Mouse (Mus musculus): Measurements from ENCODE around the gene Gm21970. TPM values are rescaled to one million over a fixed set of nuclear protein-coding genes. Genes with fewer than 3 reads are reported as not detected.

The Gm21970 gene
- not detected in 2 replicates for polyA plus RNA-seq (2015; fragmentation: Nextera tagmentation; extraction: Ambion mirVana)

GRCm38 (mm10) chr16:91391421-91391820 lies at the start of gene Gm21970:
Gm21970 (plus strand) TSS chr16:91391721.
- no peaks in the 10 kb centered on the region; the same call in 1 of the 2 replicates for H3K9me3 ChIP-seq (replicated peaks)
- H3K4me3 ChIP-seq (replicated peaks): no peak within 1 kb of the TSS
- H3K27me3 ChIP-seq: no peaks in the 10 kb centered on the region
- WGBS: 76% methylated on average over 5 of the region's 5 CpGs
- no peak within 1 kb of the TSS for H3K27ac ChIP-seq (replicated peaks)
- peaks cover 77% of the 10 kb centered on the region for H3K36me3 ChIP-seq
- no peak for ATAC-seq (ENCODE audit: insufficient number of reproducible peaks, low FRiP score, low TSS enrichment, low read depth)
- no peak within 1 kb of the TSS for H3K9ac ChIP-seq
- H3K4me1 ChIP-seq: no peaks in the 10 kb centered on the region
- no peak within 1 kb of the TSS for H3K4me2 ChIP-seq (replicated peaks)

GRCm38 (mm10) chr16:91346491-91346890 lies 45.0 kb upstream of the Gm21970 start:
- WGBS: 77% methylated on average over 9 of the region's 9 CpGs

GRCm38 (mm10) chr16:91347491-91348263 lies 43.8 kb upstream of the Gm21970 start:
- H3K27me3 ChIP-seq: peaks cover 11% of the 10 kb centered on the region
- H3K9me3 ChIP-seq (replicated peaks): no peaks in the 10 kb centered on the region
- 65% methylated on average over 20 of the region's 20 CpGs for WGBS
- 0 out of 2 replicates have a peak, but pooled peaks cover 6% of the 10 kb centered on the region for H3K4me1 ChIP-seq
- no peak overlapping the region for H3K27ac ChIP-seq (replicated peaks)
- no peaks in the 10 kb centered on the region for H3K36me3 ChIP-seq
- no peak overlapping the region for H3K4me3 ChIP-seq (replicated peaks)
- no peak overlapping the region for H3K9ac ChIP-seq
- no peak overlapping the region for H3K4me2 ChIP-seq (replicated peaks)
- peak; percentile 47 for ATAC-seq (ENCODE audit: insufficient number of reproducible peaks, low FRiP score, low TSS enrichment, low read depth)

More at GRCm38 (mm10) chr16:91346491-91346890, 45.0 kb upstream of the Gm21970 start:
- no peak for ATAC-seq (ENCODE audit: insufficient number of reproducible peaks, low FRiP score, low TSS enrichment, low read depth)
- no peak overlapping the region for H3K4me2 ChIP-seq (replicated peaks)
- H3K4me3 ChIP-seq (replicated peaks): no peak overlapping the region
- no peaks in the 10 kb centered on the region for H3K36me3 ChIP-seq
- no peak overlapping the region for H3K27ac ChIP-seq (replicated peaks)
- H3K27me3 ChIP-seq: peaks cover 6% of the 10 kb centered on the region
- 0 out of 2 replicates have a peak, but pooled peaks cover 6% of the 10 kb centered on the region for H3K4me1 ChIP-seq
- no peak overlapping the region for H3K9ac ChIP-seq
- H3K9me3 ChIP-seq (replicated peaks): no peaks in the 10 kb centered on the region

DNA sequence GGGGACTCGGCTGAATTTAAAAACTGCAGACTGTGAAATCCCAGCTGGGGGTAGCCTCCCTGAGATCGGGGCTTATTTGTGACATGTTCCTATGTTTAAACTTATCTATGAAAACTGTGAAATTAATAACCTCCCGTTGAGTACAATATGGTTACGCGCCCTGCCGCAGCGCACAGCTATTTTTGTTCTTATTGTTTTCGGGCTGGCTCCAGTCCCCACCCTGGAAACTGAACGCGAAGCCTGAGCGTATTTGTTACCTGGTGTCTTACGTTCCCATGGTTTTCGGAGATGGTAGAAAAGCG lies 43.3 kb upstream of the Gm21970 start:
- ATAC-seq (ENCODE audit: insufficient number of reproducible peaks, low FRiP score, low TSS enrichment, low read depth): no peak
- Histone ChIP-seq H3K9me3 (replicated peaks) (no peaks in the 10 kb centered on the region), H3K9ac (no peak overlapping the region), H3K27me3 (peaks cover 17% of the 10 kb centered on the region), H3K4me2 (replicated peaks) (no peak overlapping the region), H3K4me3 (replicated peaks) (no peak overlapping the region), H3K36me3 (no peaks in the 10 kb centered on the region), H3K4me1 (0 out of 2 replicates have a peak, but pooled peaks cover 6% of the 10 kb centered on the region), H3K27ac (replicated peaks) (no peak overlapping the region)
- WGBS: 70% methylated on average over 14 of the region's 14 CpGs

GRCm38 (mm10) chr16:91348588-91349330 lies 42.8 kb upstream of the Gm21970 start:
- Histone ChIP-seq H3K9ac (no peak overlapping the region), H3K27ac (replicated peaks) (no peak overlapping the region), H3K9me3 (replicated peaks) (no peaks in the 10 kb centered on the region), H3K36me3 (no peaks in the 10 kb centered on the region), H3K27me3 (peaks cover 22% of the 10 kb centered on the region), H3K4me2 (replicated peaks) (no peak overlapping the region), H3K4me3 (replicated peaks) (no peak overlapping the region), H3K4me1 (0 out of 2 replicates have a peak, but pooled peaks cover 6% of the 10 kb centered on the region)
- 65% methylated on average over 28 of the region's 28 CpGs for WGBS
- ATAC-seq (ENCODE audit: insufficient number of reproducible peaks, low FRiP score, low TSS enrichment, low read depth): no peak

GRCm38 (mm10) chr16:91352084-91352562 lies 39.4 kb upstream of the Gm21970 start:
- Histone ChIP-seq H3K9ac (no peak overlapping the region), H3K4me1 (0 out of 2 replicates have a peak, but pooled peaks cover 6% of the 10 kb centered on the region), H3K36me3 (no peaks in the 10 kb centered on the region), H3K4me3 (replicated peaks) (no peak overlapping the region), H3K27ac (replicated peaks) (no peak overlapping the region), H3K27me3 (peaks cover 27% of the 10 kb centered on the region), H3K4me2 (replicated peaks) (no peak overlapping the region), H3K9me3 (replicated peaks) (no peaks in the 10 kb centered on the region)
- no peak for ATAC-seq (ENCODE audit: insufficient number of reproducible peaks, low FRiP score, low TSS enrichment, low read depth)
- 4% methylated on average over 7 of the region's 7 CpGs for WGBS

GRCm38 (mm10) chr16:91352749-91353148 lies 38.8 kb upstream of the Gm21970 start:
- H3K9ac ChIP-seq: no peak overlapping the region
- H3K9me3 ChIP-seq (replicated peaks): no peaks in the 10 kb centered on the region
- 0 out of 2 replicates have a peak, but pooled peaks cover 6% of the 10 kb centered on the region for H3K4me1 ChIP-seq
- H3K27ac ChIP-seq (replicated peaks): no peak overlapping the region
- H3K4me3 ChIP-seq (replicated peaks): no peak overlapping the region
- WGBS: 61% methylated on average over 7 of the region's 7 CpGs
- no peak for ATAC-seq (ENCODE audit: insufficient number of reproducible peaks, low FRiP score, low TSS enrichment, low read depth)
- no peaks in the 10 kb centered on the region for H3K36me3 ChIP-seq
- peaks cover 27% of the 10 kb centered on the region for H3K27me3 ChIP-seq
- H3K4me2 ChIP-seq (replicated peaks): no peak overlapping the region

- no peak for ATAC-seq (ENCODE audit: insufficient number of reproducible peaks, low FRiP score, low TSS enrichment, low read depth)
- H3K9me3 ChIP-seq (replicated peaks): no peaks in the 10 kb centered on the region
- 79% methylated on average over 6 of the region's 6 CpGs for whole genome bisulfite sequencing
Measured at GRCm38 (mm10) chr16:91353177-91353576, 38.3 kb upstream of the Gm21970 start.

DNA sequence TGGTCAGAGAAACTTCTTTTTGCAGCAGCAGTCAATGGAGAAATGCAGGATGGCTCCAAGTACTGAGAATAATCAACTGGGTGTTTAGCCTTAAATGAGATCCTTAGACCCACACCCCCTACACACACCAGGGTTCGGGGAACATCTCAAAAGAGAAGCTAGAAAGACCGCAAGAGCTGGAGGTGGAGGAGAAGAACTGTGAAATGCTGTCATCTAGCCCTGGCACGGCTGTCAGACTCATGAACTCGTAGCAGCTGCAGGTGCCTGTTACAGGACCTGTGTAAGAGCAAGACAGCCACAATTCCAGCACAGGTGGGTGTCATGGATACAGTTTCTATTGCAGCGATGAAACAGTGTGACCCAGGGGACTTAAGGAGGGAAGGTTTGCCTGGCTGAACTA lies 37.9 kb upstream of the Gm21970 start:
- no peak overlapping the region for H3K4me3 ChIP-seq (replicated peaks)
- no peaks in the 10 kb centered on the region for H3K36me3 ChIP-seq
- H3K27me3 ChIP-seq: peaks cover 27% of the 10 kb centered on the region
- WGBS: 67% methylated on average over 5 of the region's 5 CpGs
- H3K9ac ChIP-seq: no peak overlapping the region
- H3K9me3 ChIP-seq (replicated peaks): no peaks in the 10 kb centered on the region
- no peak overlapping the region for H3K27ac ChIP-seq (replicated peaks)
- H3K4me2 ChIP-seq (replicated peaks): no peak overlapping the region
- peaks cover 4% of the 10 kb centered on the region; the same call in 1 of the 2 replicates for H3K4me1 ChIP-seq
- no peak for ATAC-seq (ENCODE audit: insufficient number of reproducible peaks, low FRiP score, low TSS enrichment, low read depth)

More at GRCm38 (mm10) chr16:91353177-91353576, 38.3 kb upstream of the Gm21970 start:
- Histone ChIP-seq H3K27me3 (peaks cover 27% of the 10 kb centered on the region), H3K36me3 (no peaks in the 10 kb centered on the region), H3K4me3 (replicated peaks) (no peak overlapping the region), H3K4me2 (replicated peaks) (no peak overlapping the region), H3K4me1 (0 out of 2 replicates have a peak, but pooled peaks cover 6% of the 10 kb centered on the region), H3K27ac (replicated peaks) (no peak overlapping the region), H3K9ac (no peak overlapping the region)

GRCm38 (mm10) chr16:91354599-91354998 lies 36.9 kb upstream of the Gm21970 start:
- 73% methylated on average over 4 of the region's 4 CpGs for WGBS
- ATAC-seq (ENCODE audit: insufficient number of reproducible peaks, low FRiP score, low TSS enrichment, low read depth): no peak
- no peaks in the 10 kb centered on the region for H3K36me3 ChIP-seq
- no peak overlapping the region for H3K4me3 ChIP-seq (replicated peaks)
- H3K4me2 ChIP-seq (replicated peaks): no peak overlapping the region
- no peak overlapping the region for H3K9ac ChIP-seq
- H3K4me1 ChIP-seq: peaks cover 3% of the 10 kb centered on the region; the same call in 1 of the 2 replicates
- peaks cover 27% of the 10 kb centered on the region for H3K27me3 ChIP-seq
- H3K27ac ChIP-seq (replicated peaks): no peak overlapping the region
- H3K9me3 ChIP-seq (replicated peaks): no peaks in the 10 kb centered on the region

DNA sequence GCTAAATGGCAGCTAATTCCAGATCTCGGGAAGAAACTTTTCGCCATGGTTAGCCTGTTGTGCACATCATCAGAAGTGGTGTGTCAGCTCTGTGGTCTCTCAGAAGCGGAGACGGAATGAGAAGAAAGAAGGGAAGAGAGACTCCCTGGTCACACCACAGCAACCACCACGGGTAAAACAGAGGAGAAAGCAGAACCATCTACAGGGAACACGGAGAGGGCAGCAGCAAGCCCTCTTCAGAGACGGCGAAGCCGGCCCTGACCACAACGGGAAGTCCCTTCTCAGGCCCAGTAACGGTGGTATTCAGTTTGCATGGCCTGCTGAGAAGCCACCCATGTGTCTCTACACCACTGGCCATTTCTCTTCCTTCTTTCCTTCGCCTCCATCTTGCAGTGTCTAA lies 36.4 kb upstream of the Gm21970 start:
- 64% methylated on average over 12 of the region's 12 CpGs for WGBS
- H3K4me3 ChIP-seq (replicated peaks): no peak overlapping the region
- peaks cover 3% of the 10 kb centered on the region; the same call in 1 of the 2 replicates for H3K4me1 ChIP-seq
- H3K36me3 ChIP-seq: no peaks in the 10 kb centered on the region
- no peak overlapping the region for H3K4me2 ChIP-seq (replicated peaks)
- no peak overlapping the region for H3K9ac ChIP-seq
- no peak for ATAC-seq (ENCODE audit: insufficient number of reproducible peaks, low FRiP score, low TSS enrichment, low read depth)
- no peak overlapping the region for H3K27ac ChIP-seq (replicated peaks)
- peaks cover 27% of the 10 kb centered on the region for H3K27me3 ChIP-seq
- H3K9me3 ChIP-seq (replicated peaks): no peaks in the 10 kb centered on the region
